Mouse (Mus musculus) megakaryocyte-erythroid progenitor cell, adult 5-6 weeks (primary cell): ENCODE measurements around the gene Gimap9. TPM values are rescaled to one million over a fixed set of nuclear protein-coding genes. Genes with fewer than 3 reads are reported as not detected.

ENCODE experiments used
- total RNA-seq, 2 experiments: library from RNA; stranded (forward) in 1 of 2; stranded (reverse) in 1 of 2; fragments of 200-1000, 215-1000 nt in 1 of 2; fragments of >200 nt in 1 of 2; fragmentation: Nextera tagmentation in 1 of 2; gene quantifications; 2 replicates each; pipeline ENCODE4 v1.2.3; 2014 to 2017

The Gimap9 gene
- total RNA-seq, 2 experiments from 2014 or later: 18.7 to 34.5 TPM

Other genes with a start within 250 kb of the Gimap9 start
- gene Zfp467, start 230.3 kb upstream of the Gimap9 start, total RNA-seq (2014; fragmentation: Nextera tagmentation): 0.33 and 0.67 TPM in 2 replicates
- gene Zfp467, start 230.3 kb upstream of the Gimap9 start, total RNA-seq (2017): 0.33 TPM in 1 of 2 replicates, not detected in the other
- gene Sspo, start 227.9 kb upstream of the Gimap9 start, total RNA-seq (2014; fragmentation: Nextera tagmentation): not detected in 2 replicates
- gene Sspo, start 227.9 kb upstream of the Gimap9 start, total RNA-seq (2017): not detected in 2 replicates
- not detected in 2 replicates for gene Atp6v0e2, start 138.5 kb upstream of the Gimap9 start, total RNA-seq (2014; fragmentation: Nextera tagmentation)
- gene Atp6v0e2, start 138.5 kb upstream of the Gimap9 start, total RNA-seq (2017): not detected in 2 replicates
- gene Lrrc61, start 121.3 kb upstream of the Gimap9 start, total RNA-seq (2014; fragmentation: Nextera tagmentation): 8.7 and 17.0 TPM in 2 replicates
- gene Lrrc61, start 121.3 kb upstream of the Gimap9 start, total RNA-seq (2017): 1.8 and 3.3 TPM in 2 replicates
- gene Rarres2, start 103.3 kb upstream of the Gimap9 start, total RNA-seq (2014; fragmentation: Nextera tagmentation): not detected in 2 replicates
- 0.05 TPM in 1 of 2 replicates, not detected in the other for gene Rarres2, start 103.3 kb upstream of the Gimap9 start, total RNA-seq (2017)
- not detected in 2 replicates for gene Gm45021, start 86.5 kb upstream of the Gimap9 start, total RNA-seq (2014; fragmentation: Nextera tagmentation)
- not detected in 2 replicates for gene Gm45021, start 86.5 kb upstream of the Gimap9 start, total RNA-seq (2017)
- gene Repin1, start 82.2 kb upstream of the Gimap9 start, total RNA-seq (2014; fragmentation: Nextera tagmentation): 9.7 and 17.1 TPM in 2 replicates
- gene Repin1, start 82.2 kb upstream of the Gimap9 start, total RNA-seq (2017): 9.8 and 14.7 TPM in 2 replicates
- gene Gm44965, start 82.2 kb upstream of the Gimap9 start, total RNA-seq (2014; fragmentation: Nextera tagmentation): not detected in 2 replicates
- not detected in 2 replicates for gene Gm44965, start 82.2 kb upstream of the Gimap9 start, total RNA-seq (2017)
- 1.7 and 1.9 TPM in 2 replicates for gene Zfp775, start 74.1 kb upstream of the Gimap9 start, total RNA-seq (2014; fragmentation: Nextera tagmentation)
- 2.0 and 3.0 TPM in 2 replicates for gene Zfp775, start 74.1 kb upstream of the Gimap9 start, total RNA-seq (2017)
- 1.9 and 4.2 TPM in 2 replicates for gene AI854703, start 49.4 kb upstream of the Gimap9 start, total RNA-seq (2014; fragmentation: Nextera tagmentation)
- 1.4 and 3.0 TPM in 2 replicates for gene AI854703, start 49.4 kb upstream of the Gimap9 start, total RNA-seq (2017)
- 7.1 and 7.8 TPM in 2 replicates for gene Gimap8, start 28.9 kb upstream of the Gimap9 start, total RNA-seq (2014; fragmentation: Nextera tagmentation)
- 1.4 and 8.0 TPM in 2 replicates for gene Gimap8, start 28.9 kb upstream of the Gimap9 start, total RNA-seq (2017)
- 12.5 and 18.0 TPM in 2 replicates for gene Gimap4, start 8.4 kb downstream of the Gimap9 start, total RNA-seq (2014; fragmentation: Nextera tagmentation)
- 3.0 and 61.5 TPM in 2 replicates for gene Gimap4, start 8.4 kb downstream of the Gimap9 start, total RNA-seq (2017)
- 21.8 and 27.8 TPM in 2 replicates for gene Gimap6, start 32.1 kb downstream of the Gimap9 start, total RNA-seq (2014; fragmentation: Nextera tagmentation)
- 48.2 and 58.4 TPM in 2 replicates for gene Gimap6, start 32.1 kb downstream of the Gimap9 start, total RNA-seq (2017)
- gene Gm28053, start 42.5 kb downstream of the Gimap9 start, total RNA-seq (2014; fragmentation: Nextera tagmentation): 2.9 TPM in 1 of 2 replicates, not detected in the other
- gene Gm28053, start 42.5 kb downstream of the Gimap9 start, total RNA-seq (2017): 96.6 TPM in 1 of 2 replicates, not detected in the other
- 1.4 and 4.8 TPM in 2 replicates for gene Gimap7, start 42.5 kb downstream of the Gimap9 start, total RNA-seq (2014; fragmentation: Nextera tagmentation)
- gene Gimap7, start 42.5 kb downstream of the Gimap9 start, total RNA-seq (2017): 2.1 and 4.6 TPM in 2 replicates
- 4.8 and 20.1 TPM in 2 replicates for gene Gimap1, start 62.9 kb downstream of the Gimap9 start, total RNA-seq (2014; fragmentation: Nextera tagmentation)
- gene Gimap1, start 62.9 kb downstream of the Gimap9 start, total RNA-seq (2017): 10.8 and 12.9 TPM in 2 replicates
- 6.1 and 11.7 TPM in 2 replicates for gene Gimap5, start 70.1 kb downstream of the Gimap9 start, total RNA-seq (2014; fragmentation: Nextera tagmentation)
- gene Gimap5, start 70.1 kb downstream of the Gimap9 start, total RNA-seq (2017): 1.5 and 5.8 TPM in 2 replicates
- 6.4 and 19.7 TPM in 2 replicates for gene Gimap3, start 94.7 kb downstream of the Gimap9 start, total RNA-seq (2014; fragmentation: Nextera tagmentation)
- gene Gimap3, start 94.7 kb downstream of the Gimap9 start, total RNA-seq (2017): 0.88 and 6.2 TPM in 2 replicates
- gene Tmem176a, start 164.8 kb downstream of the Gimap9 start, total RNA-seq (2014; fragmentation: Nextera tagmentation): 5.4 and 11.3 TPM in 2 replicates
- 5.1 and 31.3 TPM in 2 replicates for gene Tmem176a, start 164.8 kb downstream of the Gimap9 start, total RNA-seq (2017)
- gene Tmem176b, start 165.4 kb downstream of the Gimap9 start, total RNA-seq (2014; fragmentation: Nextera tagmentation): 6.7 and 12.4 TPM in 2 replicates
- 14.4 and 24.5 TPM in 2 replicates for gene Tmem176b, start 165.4 kb downstream of the Gimap9 start, total RNA-seq (2017)
- gene Aoc1, start 196.8 kb downstream of the Gimap9 start, total RNA-seq (2014; fragmentation: Nextera tagmentation): 0.30 TPM in 1 of 2 replicates, not detected in the other
- not detected in 2 replicates for gene Aoc1, start 196.8 kb downstream of the Gimap9 start, total RNA-seq (2017)